Mouse (Mus musculus) cerebellum, adult 2 months (tissue): ENCODE results near the gene Oscp1.

Experiments
- CTCF ChIP-seq: fragments of 200-500 bp; IDR thresholded peaks from 2 replicates; pipeline ENCODE4 v1.5.1; 2011; ENCODE audit warnings: low read depth, mild to moderate bottlenecking, control low read depth, low read length, moderate library complexity, borderline replicate concordance; ENCODE audit not compliant: insufficient read depth
- POLR2A ChIP-seq: fragments of 200-500 bp; IDR thresholded peaks from 2 replicates; pipeline ENCODE4 v1.6.1; 2011; ENCODE audit warnings: low read length, control low read depth, borderline replicate concordance; ENCODE audit not compliant: insufficient read depth

DNA sequence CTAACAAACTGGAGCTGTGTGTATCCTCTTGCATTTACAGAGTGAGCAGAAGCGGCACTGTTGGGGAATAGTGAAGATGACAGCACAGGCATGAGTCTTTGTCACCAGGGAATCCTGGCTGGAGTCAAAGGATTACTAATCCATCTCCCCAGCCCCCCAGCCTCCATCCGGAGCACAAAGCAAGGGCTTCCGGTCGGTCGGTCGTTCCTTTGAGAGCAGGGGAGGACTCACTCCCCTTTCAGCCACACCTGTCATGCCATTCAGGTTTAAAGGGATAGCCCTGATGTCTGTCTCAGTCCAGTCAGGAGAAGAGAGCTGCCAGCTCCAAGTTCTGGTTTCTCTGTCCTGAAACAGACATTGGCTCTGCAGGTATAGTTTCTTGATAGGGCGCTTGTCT lies 52.8 kb downstream of the Oscp1 start:
- TF ChIP-seq POLR2A (no peak), CTCF (no peak)
